Mouse (Mus musculus) frontal cortex, adult 2 months (tissue): Measurements from ENCODE around the gene Gm20481. TPM values are rescaled to one million over a fixed set of nuclear protein-coding genes. Genes with fewer than 3 reads are reported as not detected.
"Not testable (repeated sequence)": the region's sequence is repeated elsewhere in the genome, so short reads cannot be mapped to it uniquely, and the experiment has no call there.

ENCODE experiments used
- DNase-seq, 2 experiments: peaks; one replicate each; pipeline ENCODE4 v3.0.0; 2022; ENCODE audit warnings: low spot score in 1 of 2; ENCODE audit errors: extremely low spot score in 1 of 2
- polyA plus RNA-seq: library from polyadenylated mRNA; depleted of rRNA; stranded (reverse); fragments of >200 nt; gene quantifications from 2 replicates; pipeline ENCODE4 v1.2.3, GENCODE M21; 2012; rRNA removed

Gene Gm20481
- polyA plus RNA-seq = 0.20 TPM in 1 of 2 replicates, not detected in the other

DNA sequence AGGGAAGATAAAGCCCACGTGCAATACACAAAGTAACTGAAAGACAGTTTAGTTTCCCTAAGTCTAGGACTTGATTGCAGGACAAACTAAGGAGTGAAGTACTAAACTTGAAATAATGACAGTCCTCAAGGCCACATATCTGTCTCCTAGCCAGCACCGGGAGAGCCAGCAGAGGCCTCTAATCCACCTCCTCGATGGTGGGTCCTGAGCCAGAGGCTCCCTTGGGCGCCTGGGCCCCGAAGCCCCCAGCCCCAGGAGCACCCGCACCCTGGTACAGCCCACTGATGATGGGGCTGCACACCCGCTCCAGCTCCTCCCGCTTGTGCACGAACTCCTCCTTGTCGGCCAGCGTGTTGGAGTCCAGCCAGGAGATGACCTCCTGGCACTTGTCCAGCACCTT lies at the start of gene Gm20481:
Gene Gm20481 (plus strand): TSS at position 91 of the 400 bp plus-strand sequence.
- not testable (repeated sequence) for DNase-seq

GRCm38 (mm10) chr17:34922939-34923338 lies 46.8 kb upstream of the Gm20481 start:
- DNase-seq = no peak

- no peak for DNase-seq
Observed at GRCm38 (mm10) chr17:34924258-34924657, 45.5 kb upstream of the Gm20481 start.

DNA sequence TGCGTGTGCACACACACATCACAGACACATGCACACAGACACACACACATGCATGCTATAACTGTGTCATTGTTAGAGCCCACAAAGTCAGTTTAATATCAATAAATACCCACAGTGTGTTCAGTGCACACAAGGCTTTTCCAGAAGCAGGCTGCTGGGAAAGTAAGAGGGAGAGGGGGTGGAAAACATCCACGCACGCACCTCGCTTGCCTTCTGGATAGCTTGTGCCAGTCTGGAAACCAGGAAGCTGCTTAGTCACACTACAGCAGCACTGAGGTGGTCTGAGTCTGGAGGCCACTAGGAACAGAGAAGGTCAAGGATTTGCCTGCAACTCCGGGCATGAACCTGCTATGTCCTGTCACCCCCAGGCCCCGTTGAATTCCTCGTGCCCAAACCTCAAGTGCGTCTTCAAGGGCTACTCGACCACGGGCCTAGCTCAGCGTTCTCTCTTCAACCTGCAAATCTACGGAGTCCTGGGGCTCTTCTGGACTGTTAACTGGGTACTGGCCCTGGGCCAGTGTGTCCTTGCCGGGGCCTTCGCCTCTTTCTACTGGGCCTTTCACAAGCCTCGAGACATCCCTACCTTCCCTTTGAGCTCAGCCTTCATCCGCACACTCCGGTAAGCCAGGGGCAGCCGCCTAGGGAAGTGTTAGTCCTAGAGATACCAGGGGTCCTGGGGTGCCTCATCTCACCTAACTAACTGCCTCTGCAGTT lies 42.2 kb upstream of the Gm20481 start:
- DNase-seq = peak in 1 of 2 experiments; percentile 55

DNA sequence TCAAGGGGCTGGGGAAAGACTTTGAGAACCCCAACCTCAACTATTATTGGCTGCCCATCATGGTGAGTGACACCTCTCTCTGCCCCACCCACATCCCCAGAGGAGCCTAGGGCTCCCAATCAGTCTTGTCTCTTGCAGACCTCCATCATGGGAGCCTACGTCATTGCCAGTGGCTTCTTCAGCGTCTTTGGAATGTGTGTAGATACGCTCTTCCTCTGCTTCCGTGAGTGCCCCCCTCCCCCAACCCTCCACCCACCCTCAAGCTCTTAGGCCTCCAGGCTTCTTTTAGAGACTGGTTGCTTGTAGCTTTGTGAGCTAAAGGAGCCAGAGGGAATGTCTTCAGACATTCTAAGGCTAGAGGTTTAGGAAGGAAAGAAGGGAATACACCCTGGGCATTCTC lies 40.9 kb upstream of the Gm20481 start:
- no peak for DNase-seq

GRCm38 (mm10) chr17:34931061-34931734 lies 38.5 kb upstream of the Gm20481 start, which contains the start of gene Neu1:
Gene Neu1 (plus strand): TSS chr17:34931253.
- peak; percentile 98 to 99 for DNase-seq

DNA sequence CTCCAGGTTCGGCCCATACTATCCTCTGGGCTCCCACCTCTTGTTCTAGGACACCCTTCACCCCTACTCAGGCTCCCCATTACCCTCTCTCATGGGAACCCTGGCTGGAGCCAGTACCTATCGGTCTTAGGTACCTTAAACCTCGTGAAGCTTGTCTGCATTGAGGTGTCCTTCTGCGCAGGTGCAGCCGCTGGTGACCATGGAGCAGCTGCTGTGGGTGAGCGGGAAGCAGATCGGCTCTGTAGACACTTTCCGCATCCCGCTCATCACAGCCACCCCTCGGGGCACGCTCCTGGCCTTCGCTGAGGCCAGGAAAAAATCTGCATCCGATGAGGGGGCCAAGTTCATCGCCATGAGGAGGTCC lies 38.0 kb upstream of the Gm20481 start:
- peak in 1 of 2 experiments; percentile 48 for DNase-seq

- DNase-seq = no peak
Observed at GRCm38 (mm10) chr17:34932287-34932686, 37.4 kb upstream of the Gm20481 start.

DNA sequence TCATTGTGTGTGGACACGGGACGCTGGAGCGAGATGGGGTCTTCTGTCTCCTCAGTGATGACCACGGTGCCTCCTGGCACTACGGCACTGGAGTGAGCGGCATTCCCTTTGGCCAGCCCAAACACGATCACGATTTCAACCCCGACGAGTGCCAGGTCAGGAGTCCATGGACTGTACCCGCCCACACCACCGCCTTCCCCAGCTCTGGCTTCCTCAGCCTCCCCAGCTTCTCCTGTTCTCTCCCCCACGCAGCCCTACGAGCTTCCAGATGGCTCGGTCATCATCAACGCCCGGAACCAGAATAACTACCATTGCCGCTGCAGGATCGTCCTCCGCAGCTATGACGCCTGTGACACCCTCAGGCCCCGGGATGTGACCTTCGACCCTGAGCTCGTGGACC lies 35.7 kb upstream of the Gm20481 start:
- DNase-seq = peak in 1 of 2 experiments; percentile 29

DNA sequence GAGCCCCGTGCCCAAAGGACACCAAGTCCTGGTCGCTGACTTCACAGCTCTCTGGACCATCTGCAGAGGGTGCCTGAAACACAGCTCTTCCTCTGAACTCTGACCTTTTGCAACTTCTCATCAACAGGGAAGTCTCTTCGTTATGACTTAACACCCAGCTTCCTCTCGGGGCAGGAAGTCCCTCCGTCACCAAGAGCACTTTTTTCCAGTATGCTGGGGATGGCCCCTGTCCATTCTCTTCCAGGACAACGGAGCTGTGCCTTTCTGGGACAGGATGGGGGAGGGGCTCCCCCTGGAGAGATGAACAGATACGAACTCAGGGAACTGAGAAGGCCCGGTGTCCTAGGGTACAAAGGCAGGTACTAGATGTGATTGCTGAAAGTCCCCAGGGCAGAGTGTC lies 34.9 kb upstream of the Gm20481 start:
- DNase-seq = no peak

- no peak for DNase-seq
Observed at GRCm38 (mm10) chr17:34937960-34938505, 31.7 kb upstream of the Gm20481 start.

- no peak for DNase-seq
Observed at GRCm38 (mm10) chr17:34941344-34942041, 28.2 kb upstream of the Gm20481 start.

GRCm38 (mm10) chr17:34943128-34943815 lies 26.4 kb upstream of the Gm20481 start:
- no peak for DNase-seq

GRCm38 (mm10) chr17:34944362-34944761 lies 25.4 kb upstream of the Gm20481 start:
- DNase-seq = no peak

DNA sequence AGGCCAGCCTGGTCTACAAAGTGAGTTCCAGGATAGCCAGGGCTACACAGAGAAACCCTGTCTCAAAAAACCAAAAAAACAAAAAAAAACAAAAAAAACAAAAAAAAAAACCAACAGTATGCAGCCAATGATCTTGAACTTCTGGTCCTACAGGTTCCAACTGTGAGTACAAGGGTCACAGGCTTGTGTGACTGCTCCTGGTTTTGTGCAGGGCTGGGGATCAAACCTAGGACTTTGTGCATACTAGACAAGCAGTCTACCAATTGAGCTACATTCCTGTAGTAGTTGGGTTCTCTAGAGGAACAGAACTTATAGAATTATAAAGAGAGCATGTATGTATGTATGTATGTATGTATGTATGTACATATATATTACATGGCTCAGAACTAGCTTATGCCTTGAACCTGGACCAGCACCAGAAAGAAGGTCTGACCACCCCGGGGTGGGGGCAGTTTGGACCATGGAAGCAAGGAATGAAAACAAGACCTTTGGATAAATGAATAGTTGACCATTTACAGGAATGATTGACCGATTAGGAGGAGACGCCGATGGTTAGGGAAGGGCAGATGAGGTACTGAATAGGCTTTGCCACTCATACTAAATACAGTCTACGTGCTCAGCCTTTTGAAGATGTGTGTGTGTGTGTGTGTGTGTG lies 23.1 kb upstream of the Gm20481 start:
- DNase-seq = no peak

DNA sequence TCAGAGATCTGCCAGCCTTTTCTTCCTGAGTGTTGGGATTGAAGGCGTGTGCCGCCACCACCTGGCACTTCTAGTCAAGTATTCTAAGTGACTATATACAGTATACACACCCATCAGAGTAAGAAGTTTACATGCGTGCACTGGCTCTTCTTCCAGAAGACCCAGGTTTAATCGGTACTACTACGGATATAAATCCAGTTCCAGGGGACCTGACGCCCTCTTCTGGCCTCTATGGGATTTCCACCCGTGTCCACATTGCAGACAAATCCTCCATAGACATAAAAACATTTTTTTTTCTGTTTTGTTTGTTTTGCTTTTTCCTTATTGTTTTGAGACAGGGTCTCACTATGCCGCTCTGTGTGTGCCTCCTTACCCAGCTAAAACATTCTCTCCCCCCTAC lies 22.1 kb upstream of the Gm20481 start:
- peak in 1 of 2 experiments; percentile 34 for DNase-seq

DNA sequence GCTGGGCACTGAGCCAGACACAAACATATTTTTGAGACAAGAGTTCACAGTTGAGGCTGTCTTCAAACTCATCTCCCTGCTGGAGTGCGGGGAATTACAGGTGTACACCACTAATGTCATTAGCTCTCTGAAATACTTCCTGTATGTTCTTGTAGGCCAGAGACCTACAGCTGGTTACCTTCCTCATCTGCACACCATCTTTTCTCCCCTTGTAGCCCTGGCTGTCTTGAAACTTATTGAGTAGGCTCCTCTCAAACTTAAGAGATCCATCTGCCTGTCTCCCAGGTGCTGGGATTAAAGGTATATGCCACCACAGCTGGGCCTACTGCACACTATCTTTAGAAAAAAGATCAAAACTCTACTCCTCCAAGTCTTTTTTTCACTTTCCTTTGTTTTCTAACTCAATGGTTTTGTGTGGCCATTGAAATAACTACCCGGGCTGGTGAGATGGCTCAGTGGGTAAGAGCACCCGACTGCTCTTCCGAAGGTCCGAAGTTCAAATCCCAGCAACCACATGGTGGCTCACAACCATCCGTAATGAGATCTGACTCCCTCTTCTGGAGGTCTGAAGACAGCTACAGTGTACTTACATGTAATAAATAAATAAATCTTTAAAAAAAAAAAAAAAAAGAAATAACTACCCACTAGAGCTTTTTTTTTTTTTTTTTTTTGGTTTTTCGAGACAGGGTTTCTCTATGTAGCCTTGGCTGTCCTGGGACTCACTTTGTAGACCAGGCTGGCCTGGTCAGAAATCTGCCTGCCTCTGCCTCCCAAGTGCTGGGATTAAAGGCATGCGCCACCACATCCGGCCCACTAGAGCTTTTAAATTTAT lies 20.8 kb upstream of the Gm20481 start:
- DNase-seq = not testable (repeated sequence)

DNA sequence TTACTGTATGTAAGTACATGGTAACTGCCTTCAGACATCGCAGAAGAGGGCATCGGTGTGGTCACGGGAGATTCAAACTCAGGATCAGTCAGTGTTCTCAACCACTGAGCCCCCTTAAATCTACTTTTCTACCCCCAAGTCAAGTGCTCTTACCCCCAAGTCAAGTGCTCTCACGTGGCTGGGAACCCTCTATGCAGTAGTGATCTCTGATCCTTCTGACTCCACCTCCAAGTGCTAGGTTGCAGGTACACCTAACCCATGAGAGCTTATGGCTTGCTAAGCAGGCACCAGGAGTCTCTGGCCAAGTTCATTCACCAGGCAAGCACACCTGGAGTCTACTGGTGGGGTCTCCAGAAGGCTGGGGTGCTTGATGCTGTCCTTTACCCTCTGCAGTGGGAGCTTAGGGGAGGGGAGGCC lies 20.2 kb upstream of the Gm20481 start:
- DNase-seq = no peak
